Mouse (Mus musculus): ENCODE measurements around the gene Ablim1.
A peak's percentile ranks its signal among the peaks of the same experiment; 100 is the strongest.

Ablim1 gene

DNA sequence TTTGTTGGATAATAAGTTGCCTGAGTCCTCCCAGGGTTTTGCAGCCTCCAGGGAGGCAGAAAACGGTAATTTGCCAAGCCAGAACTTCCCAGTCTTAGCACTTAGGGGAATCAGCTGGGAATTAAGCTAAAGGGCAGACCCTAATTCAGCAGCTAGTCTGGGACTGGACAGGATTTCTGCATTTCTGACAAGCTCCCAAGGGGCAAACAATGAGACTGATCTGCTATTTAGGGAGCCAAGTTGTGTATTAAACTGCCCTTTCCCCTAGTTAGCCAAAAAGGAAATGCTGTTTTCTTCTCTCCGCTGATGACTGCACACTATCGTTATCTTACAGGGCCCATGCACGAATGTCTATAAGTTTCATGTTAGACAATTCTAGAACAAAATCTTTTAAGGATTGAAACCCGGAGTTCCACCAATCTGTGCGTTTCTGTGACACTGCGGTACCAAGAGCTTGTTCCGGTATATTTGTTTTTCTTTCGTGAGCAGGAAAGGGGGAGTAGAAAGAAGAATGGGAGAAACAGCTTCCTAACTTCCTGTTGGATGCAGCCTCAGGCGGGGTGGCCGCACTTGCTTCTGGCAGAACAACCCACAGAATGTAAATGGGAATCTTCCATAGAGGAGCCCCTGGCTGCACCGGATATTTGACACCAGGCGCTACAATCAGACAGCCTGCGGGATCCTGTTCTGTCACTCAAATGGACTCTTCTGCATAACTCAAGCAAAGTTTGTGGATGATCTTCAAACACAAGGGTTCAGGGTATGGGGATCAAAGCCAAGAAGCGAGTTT is 297.5 kb downstream of the Ablim1 start:
- no peak for DNase-seq (ENCODE audit: low read depth, low spot score)

DNA sequence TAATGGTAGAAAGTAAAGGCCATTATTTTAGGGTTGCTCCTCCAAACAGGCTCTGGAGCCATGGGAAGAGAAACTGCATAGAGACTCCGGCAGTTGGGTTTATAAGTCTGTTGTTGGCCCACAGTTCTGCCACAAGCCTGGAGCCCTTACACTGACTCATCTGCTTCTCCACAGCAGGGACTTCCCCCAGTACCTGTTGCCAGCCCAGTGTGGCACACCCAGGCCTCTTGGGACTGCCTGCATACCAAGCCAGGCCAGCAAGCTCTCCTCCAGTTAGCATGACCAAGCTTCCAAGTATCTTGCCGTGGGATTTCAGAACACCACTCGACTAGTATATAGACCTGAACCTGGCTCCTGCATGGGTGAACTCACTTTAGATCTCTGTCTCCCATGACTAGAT is 299.9 kb downstream of the Ablim1 start:
- DNase-seq (ENCODE audit: low read depth, low spot score): no peak

DNA sequence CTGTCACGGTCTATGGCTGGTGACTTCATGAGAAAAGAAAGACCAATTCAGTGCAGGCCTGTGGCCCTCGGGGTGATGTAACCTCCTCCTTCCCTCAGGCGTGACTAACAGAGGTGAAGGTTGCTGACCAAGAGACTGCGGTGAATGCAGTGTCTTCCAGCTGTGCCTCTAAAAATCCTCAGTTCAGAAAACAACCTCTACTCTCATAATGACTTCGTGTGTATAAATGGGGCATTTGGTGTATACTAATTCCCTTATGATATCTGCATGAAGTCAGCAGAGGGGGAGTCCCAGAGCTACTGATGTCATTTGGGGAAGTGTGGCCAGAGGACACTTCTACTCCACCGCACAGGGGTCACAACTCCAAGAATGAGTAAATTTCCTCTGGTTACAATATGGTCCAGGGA is 301.4 kb downstream of the Ablim1 start:
- DNase-seq (ENCODE audit: low read depth, low spot score): no peak

DNA sequence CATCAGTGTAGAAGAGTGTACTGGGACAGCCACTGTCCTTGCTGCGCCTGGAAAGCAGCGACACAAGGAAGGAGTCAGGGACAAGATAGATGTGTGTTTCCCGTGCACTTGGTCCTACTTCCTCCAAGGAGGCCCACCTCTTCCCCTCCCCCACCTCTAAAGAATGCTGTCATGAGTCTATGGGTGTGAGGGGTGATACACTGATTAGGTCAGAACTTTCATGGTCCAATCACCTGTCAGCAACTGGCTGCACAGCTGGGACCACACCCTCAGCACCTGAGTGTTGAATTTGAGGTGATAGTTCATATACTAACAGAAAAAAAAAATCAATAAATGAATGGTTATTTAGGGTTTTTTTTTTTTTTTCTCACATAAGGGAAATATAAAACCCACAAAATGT is 302.7 kb downstream of the Ablim1 start:
- DNase-seq (ENCODE audit: low read depth, low spot score): no peak

DNA sequence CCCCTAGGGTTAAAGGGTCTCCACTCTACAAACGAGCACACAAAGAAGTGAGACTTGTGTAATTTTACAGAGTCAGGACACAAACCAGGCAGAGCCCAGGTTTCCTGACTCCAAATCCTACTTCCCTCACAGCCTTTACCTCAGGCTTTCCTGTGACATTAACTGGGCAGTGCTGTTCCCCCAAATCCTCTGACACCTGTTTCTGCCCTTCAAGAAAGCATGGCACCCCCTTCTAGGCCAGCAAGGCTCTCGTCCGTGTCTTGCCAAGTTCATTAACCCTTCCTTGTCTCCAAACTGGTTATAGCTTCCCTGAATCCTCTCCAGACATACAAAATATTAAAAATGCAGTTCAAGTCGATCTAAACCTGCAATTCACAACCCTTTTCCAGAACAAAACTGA is 304.7 kb downstream of the Ablim1 start:
- no peak for DNase-seq (ENCODE audit: low read depth, low spot score)

DNA sequence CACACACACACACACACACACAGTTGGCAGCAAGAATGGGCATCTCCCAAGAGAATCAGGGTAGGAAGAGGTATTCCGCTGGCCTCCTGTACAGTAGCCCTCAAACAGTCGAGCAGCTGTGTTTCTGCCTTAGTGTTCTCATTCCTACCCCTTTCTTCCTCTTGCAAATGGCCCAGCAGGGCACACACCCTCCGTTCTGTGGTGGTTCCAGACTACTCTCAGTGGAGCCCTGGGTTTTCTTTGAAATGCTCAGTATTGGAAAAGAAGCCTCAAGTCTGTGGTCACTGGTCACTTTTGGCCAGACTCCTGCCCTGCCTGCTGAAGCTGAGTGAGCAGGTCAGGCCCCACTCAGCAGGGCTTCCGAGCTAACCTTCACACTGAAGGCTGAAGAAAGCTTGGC is 305.1 kb downstream of the Ablim1 start:
- DNase-seq (ENCODE audit: low read depth, low spot score): no peak

DNA sequence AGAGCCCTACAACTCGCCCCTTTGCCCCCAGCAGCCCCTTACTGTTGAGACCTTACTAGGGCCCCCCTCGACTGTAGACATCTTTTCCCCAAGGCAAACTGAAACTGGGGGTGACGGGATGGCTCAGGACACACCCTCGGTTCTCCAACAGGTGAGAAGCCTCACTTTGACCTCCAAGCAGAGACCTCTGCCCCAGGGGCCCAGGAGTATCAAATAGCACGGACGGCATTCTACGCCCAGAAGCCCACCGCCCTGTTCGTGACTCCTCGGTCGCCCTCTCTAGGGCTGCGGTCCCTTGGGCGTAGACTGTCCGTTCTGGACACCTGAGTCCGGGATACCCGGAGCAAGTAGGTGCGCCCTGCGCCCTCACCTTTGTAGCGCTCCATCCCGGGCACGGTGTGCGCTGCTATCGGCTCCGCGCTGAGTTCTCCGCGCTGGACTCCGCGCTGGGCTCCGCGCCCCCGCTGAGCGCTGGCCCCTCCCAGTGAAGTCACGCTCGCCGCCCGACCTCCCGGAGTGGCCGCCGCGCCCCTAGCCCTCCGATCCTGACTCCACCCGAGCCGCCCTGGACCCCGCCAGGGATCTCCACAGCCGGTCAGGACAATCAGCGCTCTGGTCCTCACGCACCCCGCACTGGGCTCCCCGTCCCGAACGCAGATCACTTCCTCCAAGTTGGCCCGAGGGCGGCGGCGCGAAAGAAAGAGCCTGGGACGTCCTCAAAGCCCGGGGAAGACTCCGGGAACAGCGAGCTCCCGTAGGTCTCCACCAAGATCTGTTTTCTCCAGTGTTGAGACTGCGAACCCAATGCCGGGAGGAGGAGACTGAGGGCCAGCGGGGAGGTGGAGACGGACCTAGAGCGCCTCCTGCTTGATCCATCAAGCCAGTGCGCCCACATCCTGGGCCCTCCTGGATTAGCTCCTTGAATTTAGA is 306.7 kb downstream of the Ablim1 start, which contains the start of gene Afap1l2:
Gene Afap1l2 (minus strand): TSS at position 448 of the 930 bp plus-strand sequence.
- peak; percentile 61 for DNase-seq (ENCODE audit: low read depth, low spot score)

DNA sequence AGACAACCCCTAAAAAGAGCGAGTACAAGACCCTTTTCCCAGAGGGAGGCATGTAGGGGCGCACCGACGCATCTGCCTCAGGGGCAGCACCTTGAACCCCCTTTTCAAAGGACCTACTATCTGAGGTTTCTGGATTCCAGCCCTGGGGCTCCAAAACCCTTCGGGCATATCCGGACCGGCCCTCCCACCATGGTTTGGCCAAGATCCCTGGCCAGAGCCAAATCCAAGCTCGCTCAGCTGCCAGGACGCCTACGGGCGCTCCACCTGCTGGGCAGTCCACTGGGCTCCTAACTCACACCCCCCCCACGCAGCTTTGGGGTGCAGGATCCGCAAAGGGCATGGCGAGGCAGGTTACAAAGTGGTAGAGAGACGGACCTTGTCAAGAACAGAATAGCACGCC is 307.4 kb downstream of the Ablim1 start:
- no peak for DNase-seq (ENCODE audit: low read depth, low spot score)

DNA sequence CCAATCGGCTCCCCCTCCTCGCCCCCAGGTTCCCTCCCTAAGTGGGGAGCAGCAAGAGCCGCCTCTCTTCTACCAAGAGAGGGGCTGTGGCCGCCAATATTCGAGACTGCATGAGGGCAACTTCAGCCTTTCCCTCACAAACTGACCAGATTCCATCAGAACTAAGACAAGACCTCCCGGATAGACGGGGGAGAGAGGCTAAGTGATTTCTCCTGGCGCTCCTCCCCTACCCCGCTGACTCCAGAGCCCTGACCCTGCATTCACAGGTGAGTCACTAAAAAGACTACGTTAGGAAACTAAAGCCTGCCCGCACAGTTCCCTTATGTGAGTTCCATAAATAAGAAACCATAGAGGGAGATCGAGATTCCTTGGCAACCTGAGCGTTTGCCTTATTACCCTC is 307.9 kb downstream of the Ablim1 start:
- DNase-seq (ENCODE audit: low read depth, low spot score): no peak

DNA sequence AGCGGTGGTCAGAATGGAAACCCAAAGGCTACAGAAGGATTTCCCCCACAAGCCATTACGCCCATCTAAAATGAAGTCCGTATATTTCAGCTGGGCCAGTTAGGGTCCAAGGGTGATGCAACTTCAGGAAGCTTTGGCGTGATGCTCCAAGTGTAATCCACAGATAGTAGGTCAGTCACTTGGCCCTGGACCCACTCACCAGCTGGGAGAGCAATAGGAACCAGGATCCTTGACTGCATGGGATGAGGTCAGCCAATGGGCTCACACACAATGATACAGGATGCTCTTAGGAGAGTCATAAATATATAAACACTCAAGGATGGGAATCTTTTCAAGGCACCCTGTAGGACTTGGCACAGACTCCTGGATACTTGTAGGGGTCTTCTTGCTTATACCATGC is 309.7 kb downstream of the Ablim1 start:
- no peak for DNase-seq (ENCODE audit: low read depth, low spot score)

DNA sequence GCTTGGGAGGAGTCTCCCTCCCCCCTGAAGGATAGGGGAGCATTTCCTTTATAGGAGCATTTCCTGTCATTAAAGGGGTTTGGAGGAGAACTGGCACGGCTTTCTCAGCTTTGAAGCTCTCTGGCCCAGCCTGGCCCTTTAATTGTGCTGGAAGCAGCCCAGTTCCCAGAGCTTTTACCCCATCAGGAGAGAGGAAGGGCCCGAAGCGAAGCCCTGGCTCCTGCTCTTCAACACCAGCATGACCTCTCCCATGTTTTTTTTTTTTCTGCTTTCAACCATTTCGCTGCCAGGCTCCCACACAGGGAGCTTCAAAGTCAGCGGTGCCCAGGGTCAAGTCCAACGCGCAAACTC is 311.3 kb downstream of the Ablim1 start:
- DNase-seq (ENCODE audit: low read depth, low spot score): no peak

DNA sequence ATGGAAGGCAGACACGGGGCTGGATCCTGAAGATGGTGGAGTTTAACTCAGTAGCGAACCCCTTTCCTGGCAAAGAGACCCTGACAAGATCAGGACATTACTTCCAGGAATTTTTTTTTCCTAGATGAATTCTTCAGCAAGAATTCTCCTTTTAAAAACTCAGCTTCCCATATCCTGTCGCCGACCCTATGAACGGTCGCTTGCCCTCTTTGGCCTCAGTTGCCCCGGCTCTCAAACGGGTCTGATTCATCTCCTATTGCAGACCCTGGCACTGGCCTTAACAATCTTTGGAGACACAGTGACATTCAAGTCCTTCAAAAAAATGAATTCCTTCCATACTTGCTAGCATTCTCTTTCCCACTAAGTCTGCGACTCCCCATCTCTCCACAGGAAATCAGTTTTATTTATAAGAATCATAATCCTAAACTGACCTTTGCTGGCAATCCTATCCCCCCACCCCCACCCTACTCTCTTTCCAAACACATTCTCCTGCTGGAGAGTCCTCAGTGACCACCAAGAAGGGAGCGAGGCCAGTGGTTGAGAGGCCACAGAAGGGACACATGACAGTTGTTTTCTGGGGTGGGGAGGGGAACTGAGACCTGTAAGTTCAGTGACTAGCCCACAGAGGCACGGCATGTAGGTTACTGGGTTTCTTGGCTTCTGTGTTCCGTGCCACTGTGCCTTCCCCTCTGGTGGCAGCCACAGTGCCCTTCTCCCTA is 311.8 kb downstream of the Ablim1 start:
- DNase-seq (ENCODE audit: low read depth, low spot score): no peak

DNA sequence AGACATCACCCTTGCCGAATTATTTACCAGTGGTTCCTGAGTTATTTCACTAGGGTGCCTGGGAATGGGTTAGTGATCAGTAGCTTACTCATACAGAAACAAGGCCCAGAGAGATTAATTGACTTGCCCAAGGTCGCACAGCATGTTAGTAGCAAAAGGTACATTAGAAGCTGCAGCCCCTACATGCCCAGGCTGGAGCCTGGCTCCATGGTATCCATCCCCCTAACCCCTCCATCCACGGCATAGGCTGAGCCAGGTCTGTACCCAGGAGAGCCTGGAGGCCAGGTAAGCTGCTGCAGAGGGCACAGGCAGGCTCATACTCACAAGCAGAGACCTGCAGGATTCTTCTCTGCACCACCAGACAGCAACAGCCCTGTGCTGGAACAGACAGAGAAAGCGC is 312.8 kb downstream of the Ablim1 start:
- no peak for DNase-seq (ENCODE audit: low read depth, low spot score)

DNA sequence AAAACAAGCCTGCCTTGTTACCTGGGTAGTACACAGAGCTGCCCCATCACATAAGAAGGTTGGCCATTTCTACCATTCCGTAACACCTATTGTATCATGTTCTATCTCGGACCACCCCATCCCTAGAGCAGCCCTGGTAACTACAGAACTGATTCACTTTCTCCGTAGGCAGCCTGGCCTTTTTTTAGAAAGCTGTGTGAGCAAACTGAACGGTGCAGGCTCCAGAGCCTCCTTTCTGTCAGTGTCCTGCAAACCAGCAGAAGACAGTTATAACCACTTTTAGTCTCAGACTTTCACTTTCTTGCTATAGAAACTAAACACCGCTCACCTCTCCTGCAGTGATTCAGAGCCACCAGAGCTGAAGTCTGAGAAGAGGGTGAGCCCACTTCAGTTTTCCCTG is 314.1 kb downstream of the Ablim1 start:
- no peak for DNase-seq (ENCODE audit: low read depth, low spot score)

DNA sequence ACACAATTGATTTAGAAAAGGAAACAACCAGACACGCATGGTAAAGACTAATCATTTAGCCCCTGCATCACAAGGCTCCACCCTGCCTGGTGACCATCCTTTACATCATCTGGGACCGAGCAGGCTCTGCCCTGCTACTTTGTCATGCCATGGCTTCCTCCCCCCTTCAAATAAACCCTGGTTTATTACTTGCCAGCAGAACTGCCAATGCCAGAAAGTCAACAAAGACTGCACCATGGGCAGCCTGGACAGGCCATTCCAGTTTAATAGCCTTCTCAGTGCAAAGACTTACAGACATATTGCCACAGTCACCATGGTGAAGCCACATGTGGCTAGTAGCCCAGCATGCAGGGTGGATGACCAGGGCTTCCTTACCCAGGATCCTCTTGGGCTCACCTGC is 314.9 kb downstream of the Ablim1 start:
- no peak for DNase-seq (ENCODE audit: low read depth, low spot score)

DNA sequence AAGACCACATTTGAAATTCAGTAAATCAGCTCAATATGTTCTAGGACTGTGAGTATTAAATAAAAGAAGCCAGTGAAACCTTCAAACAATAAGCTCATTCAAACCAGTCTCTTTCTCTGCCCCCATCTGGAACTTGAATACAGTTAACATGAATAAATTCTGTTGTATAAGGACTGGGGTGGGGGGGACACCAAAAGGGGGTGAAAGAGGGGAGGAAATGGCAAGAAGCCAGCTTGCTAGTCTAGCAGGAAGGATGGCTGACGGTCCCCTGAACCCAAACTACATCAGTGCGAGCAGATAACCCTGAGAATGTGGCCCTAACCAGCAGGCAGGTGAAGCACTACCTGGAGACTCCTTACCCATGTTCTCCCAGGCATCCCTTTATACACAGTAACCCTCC is 315.8 kb downstream of the Ablim1 start:
- DNase-seq (ENCODE audit: low read depth, low spot score): no peak

DNA sequence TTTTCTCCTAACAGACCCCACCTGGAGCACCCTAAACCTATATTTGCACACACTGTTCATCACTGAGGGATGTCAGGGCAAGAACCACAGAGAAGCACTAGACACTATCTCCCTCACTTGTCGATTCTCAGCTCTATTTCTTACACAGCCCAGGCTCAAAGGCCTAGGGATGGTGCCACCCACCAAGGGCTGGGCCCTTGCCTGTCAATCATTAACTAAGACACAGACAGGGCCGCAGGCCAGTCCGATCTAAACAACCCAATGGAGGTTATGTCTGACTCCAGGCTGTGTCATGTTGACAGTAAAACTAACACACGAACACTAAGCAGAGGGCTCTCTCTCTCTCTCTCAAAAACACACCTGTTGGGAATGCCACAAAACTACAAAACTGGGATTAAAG is 316.4 kb downstream of the Ablim1 start:
- DNase-seq (ENCODE audit: low read depth, low spot score): no peak

DNA sequence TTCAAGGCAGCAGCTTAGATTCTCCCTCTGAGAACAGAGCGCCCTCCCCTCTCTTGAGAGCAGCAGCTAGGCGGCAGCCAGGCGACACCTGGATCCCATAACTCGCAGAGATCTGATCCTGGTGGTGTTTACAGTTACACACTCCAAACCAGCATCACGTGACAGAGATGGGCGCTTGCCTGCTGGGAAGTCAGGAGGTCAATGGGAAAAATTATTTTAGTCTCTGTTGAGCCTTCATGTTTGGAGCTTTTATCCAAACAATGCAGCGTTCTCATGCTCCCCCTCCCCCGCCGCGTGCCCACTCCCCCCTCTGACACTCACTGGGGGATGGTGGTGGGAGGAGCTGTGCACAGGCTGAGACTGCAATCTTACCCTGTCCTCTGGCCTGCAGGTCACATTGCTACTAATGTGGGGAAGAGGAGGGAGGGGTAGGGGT is 317.5 kb downstream of the Ablim1 start:
- DNase-seq (ENCODE audit: low read depth, low spot score): no peak

DNA sequence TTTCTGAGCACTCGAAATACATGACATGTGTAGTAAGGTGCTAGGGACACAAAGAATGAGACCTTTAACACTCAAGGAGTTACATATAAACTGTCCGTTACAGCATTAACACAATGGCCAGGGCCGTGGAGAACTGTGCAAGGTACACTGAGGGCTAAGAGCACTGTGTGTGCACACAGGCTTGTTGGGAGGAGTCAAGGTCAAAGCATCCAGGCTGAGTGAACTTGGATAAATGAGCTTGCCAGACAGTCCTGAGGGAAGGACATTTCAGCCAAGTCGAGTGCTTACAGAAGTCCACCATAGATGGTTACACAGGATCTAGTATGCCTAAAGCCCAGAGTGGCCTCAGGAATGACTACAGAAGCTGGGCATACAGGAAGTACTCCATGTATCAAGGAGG is 319.3 kb downstream of the Ablim1 start:
- DNase-seq (ENCODE audit: low read depth, low spot score): no peak

DNA sequence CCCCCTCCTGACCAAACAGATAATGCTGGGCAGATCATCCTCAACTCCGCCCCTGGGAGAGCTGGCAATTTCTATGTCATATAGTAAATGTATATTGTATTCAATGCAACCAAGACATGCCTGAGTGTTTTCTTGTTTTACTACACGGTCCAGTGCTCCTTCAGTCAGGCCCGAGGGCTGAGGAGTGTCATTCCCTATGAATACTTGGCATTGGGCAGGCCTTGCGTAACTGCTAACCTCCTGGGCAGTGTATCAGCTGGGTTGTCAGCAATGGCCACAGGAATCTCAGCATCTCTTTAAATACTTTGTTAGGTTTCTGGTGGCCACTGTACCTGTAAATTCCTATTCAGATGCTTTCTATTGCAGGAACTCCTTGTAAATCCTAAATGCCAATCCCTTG is 320.1 kb downstream of the Ablim1 start:
- no peak for DNase-seq (ENCODE audit: low read depth, low spot score)

DNA sequence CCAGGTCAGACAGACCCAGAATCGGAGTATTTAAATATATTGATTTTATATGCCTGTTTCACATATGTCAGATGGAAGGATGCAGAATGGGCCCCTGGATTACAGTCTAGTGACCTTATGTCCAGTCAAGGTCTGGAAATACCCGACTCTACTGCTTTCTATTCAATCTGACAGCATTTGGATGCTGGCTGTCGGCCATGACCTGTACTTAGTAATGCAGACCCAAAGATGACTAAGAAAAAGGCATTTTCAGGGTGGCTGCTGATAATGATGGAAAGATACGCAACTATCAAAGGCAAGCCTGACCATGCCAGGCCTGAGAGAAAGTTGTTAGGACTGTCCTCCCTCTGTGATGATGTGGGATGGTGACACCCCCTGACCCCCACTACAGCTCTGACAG is 321.0 kb downstream of the Ablim1 start:
- DNase-seq (ENCODE audit: low read depth, low spot score): no peak

DNA sequence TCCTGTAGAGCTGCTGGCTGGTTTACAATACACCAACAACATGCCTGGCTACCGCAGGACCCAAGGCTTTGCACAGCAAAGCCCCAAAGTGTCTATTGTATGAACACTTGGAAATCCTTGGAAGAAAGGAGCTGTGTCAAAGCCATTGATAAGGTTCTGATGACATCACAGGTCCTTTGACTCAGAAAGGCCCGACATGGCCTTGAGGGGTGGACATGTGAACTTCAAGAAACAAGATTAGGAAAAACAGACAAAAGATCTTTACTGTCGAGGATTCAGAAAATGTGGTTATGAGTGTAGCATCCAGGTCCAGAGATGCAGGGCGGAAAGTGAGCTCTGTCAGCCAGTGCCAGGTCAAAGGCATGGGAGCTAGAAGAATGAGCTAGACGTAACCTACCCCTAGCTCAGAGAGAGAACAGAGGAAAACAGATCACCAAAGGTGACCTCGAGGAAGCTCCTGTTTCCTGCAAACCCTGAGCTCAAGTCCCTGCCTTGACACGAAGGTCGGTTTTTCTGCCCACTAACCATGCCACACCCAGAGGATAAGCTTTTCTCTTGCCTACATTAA is 321.7 kb downstream of the Ablim1 start:
- no peak for DNase-seq (ENCODE audit: low read depth, low spot score)

All from WW6 (cell line).